Mouse (Mus musculus): ENCODE results near the gene Scfd1. TPM values are rescaled to one million over a fixed set of nuclear protein-coding genes. Genes with fewer than 3 reads are reported as not detected.

The Scfd1 gene
- polyA plus RNA-seq (2012; ENCODE audit: low replicate concordance), result 0.38 and 0.88 TPM in 2 replicates

GRCm38 (mm10) chr12:51377003-51377887, at the start of gene Scfd1:
Gene Scfd1, plus strand, starts transcription at chr12:51377510.

DNA sequence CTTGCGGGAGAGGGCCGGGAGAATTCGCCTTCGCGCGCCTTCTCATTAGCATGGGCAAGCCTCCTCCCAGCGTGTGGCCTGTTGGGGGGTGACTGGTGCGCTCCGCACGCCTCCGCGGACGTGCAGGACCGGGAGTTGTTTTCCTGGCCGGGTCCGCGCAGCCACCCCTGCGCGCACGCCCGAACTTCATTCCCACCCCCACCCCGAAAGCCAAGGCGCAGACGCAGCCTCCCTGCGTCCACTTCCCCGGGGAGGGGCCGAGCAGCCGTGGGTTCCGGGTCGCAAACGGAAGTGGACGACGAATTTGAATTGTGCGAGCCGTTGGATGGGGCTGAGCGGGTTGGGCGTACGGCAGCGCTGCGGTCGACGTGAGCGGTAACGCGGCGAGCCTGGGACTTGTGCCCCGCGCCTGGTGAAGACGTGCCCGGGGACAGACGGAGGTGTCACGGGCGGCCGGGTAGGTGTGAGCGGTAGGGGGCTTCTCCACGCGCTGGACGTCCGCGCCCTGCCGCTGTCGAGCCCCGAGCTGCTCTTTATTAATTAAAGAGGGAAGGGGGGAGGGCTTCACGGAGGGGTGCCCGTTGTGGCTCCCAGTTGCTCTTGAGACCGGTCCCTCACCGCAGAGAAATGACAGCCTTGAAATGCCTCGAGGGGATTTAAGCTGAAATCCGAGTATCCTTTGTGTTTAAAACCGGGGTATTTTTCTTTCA, 29.2 kb upstream of the Scfd1 start, which contains the start of gene G2e3:
G2e3 (plus strand) TSS at position 74 of the 710 bp plus-strand sequence.

Other genes starting within 250 kb of the Scfd1 start
- gene G2e3, start 29.4 kb upstream of the Scfd1 start, polyA plus RNA-seq (2012; ENCODE audit: low replicate concordance), result 1.4 and 1.5 TPM in 2 replicates
- gene Coch, start 215.8 kb downstream of the Scfd1 start, polyA plus RNA-seq (2012; ENCODE audit: low replicate concordance), result 0.93 and 7.8 TPM in 2 replicates

Measured in leukemia stem cell, adult 10-12 weeks (primary cell).